Mouse (Mus musculus): ENCODE results near the gene Ror2.

DNA sequence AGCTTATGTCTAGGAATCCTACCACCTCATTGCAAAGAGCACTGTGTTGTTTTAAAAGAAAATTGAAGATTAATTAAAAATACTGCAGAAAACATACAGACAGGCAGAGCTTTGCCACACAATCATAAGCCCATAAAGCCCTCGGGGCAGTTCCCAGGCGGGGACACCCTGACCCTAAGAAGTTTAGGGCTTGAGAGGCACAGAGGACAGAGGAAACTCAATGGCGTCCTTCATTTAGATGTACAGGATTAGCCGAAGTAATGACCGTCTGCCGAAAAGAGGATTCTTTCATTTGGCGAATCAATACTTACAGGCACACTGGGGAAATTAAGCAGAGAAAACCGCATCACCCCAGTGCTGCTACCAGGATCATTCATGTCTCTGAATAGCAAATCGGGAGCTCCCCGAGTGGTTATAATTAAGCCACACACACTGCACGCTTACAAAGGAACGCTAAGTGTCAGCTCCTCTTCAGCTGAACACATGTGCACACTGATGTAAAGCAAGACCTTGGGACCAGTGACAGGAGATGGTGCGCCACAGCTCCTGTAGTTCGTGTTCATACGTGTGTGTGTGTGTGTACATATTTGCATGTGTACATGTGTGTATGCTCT, 208.1 kb downstream of the Ror2 start:
- TF ChIP-seq TAL1 (IDR thresholded peaks at IDR 0.05; ENCODE audit: low read length) (no peak), GATA1 (IDR thresholded peaks at IDR 0.05; ENCODE audit: low read length) (no peak)

Data from erythroblast, embryonic 14.5 days (primary cell).